Mouse (Mus musculus) erythroblast, adult 5-6 weeks (primary cell): ENCODE measurements around the gene Cyfip1. TPM values are rescaled to one million over a fixed set of nuclear protein-coding genes. Genes with fewer than 3 reads are reported as not detected.
"Not testable (repeated sequence)": the region's sequence is repeated elsewhere in the genome, so short reads cannot be mapped to it uniquely, and the experiment has no call there.

Experiments used
- ATAC-seq: replicated peaks from 2 replicates; pipeline ENCODE4 v1.8.0; 2016; ENCODE audit warnings: moderate number of reproducible peaks, mild to moderate bottlenecking, moderate TSS enrichment, inconsistent platforms; ENCODE audit not compliant: poor library complexity, low FRiP score, severe bottlenecking
- total RNA-seq, 2 experiments: library from RNA; stranded (forward) in 1 of 2; stranded (reverse) in 1 of 2; fragments of 150-400 nt in 1 of 2; fragments of 200-764, 138-1000 nt in 1 of 2; gene quantifications; 2 replicates each; pipeline versions ENCODE4 v1.2.3 to v1.2.4; 2015 to 2017; ENCODE audit warnings: low replicate concordance in 2 of 2

The Cyfip1 gene
- total RNA-seq, 2 experiments from 2014 or later = 13.8 to 18.8 TPM

DNA sequence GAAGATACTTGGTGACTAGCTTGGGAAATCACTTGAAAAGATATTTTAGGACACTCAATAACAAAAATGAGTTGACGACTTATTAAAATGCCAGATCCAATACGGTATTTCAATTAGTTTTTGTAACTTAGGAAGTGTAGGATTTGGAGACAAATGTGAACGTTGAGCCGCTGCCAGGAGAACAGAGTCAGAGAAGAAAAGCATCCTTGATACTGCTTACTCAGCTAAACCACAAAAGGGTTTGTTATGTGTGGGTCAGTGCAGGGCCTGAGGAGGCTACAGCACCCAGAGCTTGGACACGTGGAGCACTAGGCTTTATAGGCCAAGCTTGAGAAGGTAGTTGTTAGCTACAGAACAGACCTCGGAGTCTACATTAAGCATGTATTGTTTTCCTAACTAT, 18.4 kb downstream of the Cyfip1 start:
- ATAC-seq = no peak

DNA sequence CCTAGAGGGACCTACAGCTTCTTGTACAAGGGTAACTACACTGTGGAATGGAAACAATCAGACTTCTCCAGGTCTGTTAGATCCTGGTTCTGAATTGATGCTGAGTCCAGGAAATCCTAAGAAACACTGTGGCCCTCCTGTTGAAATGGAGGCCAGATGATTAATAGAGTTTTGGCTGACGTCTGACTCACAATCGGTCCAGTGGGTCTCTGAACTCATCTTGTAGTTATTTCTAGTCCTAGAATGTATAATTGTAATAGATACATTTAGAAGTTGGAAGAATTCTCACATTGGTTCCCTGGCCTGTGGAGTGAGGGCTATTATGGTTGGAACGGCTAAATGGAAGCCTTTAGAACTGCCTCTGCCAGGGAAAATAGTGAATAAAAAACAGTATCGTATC, 19.6 kb downstream of the Cyfip1 start:
- no peak for ATAC-seq

DNA sequence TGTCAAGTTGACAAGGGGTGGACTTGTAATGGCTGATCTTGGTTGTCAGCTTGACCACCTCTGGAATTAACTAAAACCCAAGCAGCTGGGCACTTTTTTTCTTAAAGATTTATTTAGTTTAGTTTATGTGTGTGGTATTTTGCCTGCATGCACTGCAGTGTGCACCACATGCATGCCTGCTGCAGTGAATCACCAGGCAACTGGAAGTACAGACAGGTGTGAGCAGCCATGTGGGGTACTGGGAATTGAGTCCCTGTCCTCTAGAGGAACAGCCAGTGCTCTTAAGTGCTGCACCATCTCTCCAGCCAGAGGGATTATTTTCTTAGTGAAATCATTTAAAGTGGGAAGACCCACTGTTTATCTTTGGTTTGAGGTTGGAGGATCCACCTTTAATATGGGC, 23.5 kb downstream of the Cyfip1 start:
- ATAC-seq = no peak

DNA sequence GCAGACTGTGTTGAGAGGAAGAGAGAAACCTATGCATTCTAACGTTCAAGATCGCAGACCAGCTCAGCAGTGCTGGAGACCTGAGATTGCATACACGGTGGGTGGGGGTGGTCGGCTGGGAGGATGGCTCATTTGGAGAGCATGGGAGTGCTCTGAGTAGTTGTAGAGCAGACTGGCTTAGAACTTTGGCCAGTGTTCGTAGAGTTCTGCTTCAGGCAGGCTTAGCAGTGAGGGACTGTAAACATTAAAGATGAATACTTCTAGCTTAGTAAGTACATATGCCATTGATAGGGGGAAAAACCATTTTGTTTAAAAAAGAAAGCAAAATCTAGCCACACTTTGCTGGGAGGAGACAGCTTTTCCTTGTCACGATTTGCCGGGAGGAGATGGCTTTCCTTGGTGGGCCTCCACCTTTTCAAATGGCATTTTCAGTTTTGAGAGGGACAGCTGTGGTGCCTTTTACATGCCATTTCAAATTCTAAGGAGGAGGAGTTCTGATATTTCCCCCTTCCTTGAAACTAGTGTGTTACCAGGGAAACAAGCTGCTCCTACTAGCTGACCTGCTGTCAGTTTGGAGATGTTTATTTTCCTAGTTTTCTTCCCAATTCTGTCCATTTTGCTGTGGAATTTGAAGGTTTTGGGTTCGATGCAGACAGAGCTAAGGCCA, 24.3 kb downstream of the Cyfip1 start:
- no peak for ATAC-seq

DNA sequence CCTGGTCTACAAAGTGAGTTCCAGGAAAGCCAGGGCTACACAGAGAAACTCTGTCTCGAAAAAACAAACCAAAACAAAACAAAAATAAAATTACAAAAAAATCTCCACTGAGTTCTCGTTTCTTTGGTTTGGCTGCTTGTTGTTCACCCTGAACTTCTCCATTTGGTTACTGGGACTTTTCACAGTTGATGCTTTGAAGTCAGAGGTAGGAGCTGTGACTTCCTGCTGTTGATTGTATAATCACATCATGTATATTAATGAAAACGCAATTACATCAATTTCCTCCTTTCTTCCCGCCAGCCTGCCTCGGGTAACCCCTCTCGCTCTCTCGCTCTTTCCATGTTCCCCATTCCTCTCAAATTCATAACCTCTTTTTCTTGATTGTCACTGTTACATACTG, 26.7 kb downstream of the Cyfip1 start:
- ATAC-seq = no peak

DNA sequence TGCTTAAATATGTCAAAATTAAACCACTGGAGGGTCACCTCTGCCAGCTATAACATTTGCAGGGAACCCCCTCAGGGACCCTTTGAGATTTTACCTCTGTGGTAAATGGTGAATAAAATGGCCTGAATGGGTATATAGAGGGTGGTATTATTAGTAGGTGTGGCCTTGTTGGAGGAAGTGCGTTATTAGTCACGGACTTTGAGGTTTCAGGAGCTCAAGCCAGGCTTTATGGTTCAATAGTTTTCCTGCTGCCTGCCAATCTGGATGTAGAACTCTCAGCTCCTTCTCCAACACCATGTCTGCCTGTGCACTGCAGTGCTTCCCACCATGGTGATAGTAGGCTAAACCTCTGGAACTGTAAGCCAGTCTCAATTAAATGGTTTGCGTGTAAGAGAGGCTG, 27.7 kb downstream of the Cyfip1 start:
- ATAC-seq = no peak

DNA sequence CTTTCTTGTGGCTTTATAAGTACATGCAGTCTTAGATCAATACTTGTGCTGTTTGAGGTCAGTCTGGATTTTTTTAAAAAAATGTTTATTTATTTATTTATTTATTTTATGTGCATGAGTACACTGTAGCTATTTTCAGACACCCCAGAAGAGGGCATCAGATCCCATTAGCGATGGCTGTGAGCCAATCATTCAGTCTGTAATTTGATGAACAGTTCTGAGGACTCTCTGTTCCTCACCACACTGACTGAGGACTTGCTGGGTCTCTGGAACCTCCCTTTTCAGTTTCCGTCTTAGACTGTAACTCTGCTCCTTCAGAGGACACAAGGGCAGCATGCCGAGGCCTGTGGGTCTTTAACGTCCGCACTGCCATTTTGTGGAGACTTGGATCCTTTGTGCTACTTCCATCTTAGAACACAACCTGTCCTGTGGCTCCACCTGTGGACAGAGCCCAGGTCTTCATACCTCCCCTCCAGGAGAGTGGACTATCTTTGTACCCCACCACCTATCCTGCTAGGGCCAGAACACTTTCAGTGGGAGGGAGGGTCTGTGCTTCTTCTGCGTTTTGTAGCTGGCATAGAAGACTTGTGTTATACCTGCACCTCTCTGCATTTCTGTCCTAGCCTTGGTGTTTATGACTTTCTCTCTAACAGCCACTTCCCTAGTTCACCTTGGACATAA, 28.9 kb downstream of the Cyfip1 start:
- no peak for ATAC-seq

DNA sequence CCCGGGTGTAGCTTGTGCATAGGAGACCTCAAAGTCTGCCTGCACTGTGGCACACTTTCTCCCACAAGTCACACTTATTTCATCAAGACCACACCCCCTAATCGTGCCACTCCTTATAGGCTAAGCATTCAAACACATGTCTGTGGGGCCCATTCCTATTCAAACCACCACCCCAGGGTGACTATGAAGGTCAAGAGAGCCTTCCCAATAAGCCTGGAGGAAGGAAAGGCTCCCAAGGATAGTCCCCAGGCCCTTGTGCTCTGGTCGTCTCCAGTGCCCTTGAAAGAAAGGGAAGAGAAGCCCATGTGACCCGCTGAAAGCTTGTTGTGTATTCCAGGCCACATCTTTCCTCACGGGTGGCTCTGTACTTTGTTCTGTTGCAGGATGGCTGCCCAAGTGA, 29.9 kb downstream of the Cyfip1 start:
- ATAC-seq = no peak

DNA sequence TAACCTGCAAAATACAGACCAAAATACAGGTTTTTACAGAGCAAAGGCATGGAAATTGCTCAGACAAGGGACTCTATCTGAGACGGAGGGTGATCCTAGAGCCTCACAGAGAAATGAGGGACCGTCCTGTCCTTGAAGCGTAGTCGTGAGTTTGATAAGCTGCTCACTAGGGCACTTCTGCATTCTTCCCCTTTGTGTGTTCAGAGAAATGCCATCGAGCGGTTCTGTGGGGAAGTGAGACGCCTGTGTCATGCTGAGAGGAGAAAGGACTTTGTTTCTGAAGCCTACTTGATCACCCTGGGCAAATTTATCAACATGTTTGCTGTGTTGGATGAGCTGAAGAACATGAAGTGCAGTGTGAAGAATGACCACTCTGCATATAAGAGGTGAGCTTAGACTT, 33.2 kb downstream of the Cyfip1 start:
- no peak for ATAC-seq

DNA sequence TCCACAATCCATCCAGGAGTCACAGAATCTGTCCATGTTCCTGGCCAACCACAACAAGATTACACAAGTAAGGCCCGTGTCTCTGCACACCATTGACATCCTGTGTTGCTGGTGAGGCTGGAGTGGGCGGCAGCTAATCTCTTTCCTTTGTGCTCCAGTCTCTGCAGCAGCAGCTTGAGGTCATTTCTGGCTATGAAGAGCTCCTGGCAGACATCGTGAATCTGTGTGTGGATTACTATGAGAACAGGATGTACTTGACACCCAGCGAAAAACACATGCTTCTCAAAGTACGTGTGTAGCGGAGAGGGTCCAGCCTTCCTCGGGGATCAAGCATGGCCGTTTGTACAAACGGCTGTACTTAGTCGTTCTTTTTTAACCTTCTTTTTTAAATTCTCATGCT, 36.2 kb downstream of the Cyfip1 start:
- ATAC-seq = no peak

DNA sequence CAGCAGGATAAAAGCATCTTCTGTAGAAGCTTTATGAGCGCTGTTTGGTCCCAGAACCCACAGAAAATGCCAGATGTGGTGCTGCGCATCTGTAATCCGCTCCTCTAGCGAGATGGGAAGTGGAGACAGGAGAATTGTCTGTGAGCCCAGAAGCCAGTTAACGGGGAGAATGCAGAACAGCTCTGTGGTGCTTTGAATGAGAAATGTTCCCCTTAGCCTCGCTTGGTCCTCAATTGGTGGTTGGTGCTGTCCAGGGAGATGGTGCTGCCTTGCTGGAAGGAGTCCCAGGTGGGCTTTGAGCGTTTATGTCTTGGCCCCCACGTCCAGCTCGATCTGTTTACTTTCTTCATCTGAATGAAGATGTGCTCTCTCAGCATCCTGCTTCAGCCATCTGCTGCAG, 39.3 kb downstream of the Cyfip1 start:
- no peak for ATAC-seq

DNA sequence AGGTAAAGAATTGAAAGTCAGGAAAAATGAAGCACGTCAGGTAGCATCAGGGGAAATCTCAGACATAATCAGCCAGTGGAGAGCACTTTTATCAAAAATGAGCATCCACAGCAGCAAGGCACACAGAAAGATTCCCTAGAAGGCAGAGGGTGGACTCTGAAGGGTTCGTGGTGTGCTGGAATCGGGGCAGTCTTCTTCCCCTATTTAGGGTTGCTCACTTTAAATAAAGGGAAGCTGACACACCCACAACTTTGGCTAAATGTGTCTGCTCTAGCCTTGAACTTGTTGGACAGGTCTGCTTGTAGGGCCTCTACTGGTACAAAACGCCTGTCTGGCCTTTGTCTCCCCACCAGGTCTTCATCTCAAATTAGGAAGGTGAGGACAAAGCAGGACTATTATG, 47.1 kb downstream of the Cyfip1 start:
- ATAC-seq = no peak

DNA sequence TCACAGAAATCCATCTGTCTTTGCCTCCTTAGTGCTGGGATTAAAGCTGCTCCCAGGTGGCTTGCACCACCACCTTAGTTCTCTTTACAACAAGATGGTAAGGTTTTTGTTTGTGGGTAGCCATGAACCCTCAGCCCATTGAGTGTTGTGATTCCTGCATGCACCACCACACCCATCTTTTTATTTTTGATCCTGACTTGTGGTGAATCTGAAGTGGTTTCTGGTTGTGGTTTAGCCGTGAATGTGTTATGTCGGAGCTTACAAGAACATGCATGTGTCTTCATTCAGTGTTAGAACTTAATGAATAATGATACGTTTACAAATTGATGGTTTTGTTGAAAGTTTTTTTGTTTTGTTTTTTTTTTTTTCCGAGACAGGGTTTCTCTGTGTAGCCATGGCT, 48.5 kb downstream of the Cyfip1 start:
- no peak for ATAC-seq

DNA sequence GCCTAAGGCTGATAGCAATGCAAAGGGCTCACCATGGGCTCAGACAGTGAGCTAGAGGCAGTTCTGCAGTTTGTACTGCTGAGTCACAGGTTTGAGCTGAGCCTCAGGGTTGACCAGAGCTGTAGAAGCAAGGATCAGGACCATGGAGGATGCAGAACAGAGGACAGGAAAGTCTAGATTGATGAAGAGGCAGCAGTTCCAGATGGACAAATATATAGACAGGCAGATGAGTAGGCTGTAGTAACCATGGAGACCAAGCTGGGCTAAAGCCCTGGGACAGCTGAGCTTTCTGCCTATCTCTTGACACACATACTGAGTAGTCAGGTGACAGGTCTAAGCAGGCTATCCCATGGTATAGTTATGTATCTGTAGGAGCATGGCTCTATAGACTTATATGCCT, 49.2 kb downstream of the Cyfip1 start:
- no peak for ATAC-seq

DNA sequence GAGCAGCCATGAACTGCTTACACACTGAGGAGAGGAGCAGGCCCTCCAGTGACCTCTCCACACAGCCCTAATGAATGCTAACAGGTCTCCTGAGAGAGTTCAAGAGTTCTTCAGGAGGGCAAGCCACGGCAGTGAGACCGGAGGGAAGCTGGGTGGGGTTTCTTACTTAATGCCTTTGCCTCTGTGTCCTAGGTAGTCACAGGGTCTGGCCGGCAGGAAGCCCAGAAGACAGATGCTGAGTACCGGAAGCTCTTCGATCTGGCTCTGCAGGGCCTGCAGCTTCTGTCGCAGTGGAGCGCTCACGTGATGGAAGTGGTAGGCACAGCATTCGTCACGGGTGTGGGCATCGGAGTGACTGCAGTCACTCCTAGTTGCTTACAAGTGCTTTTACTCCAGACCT, 50.3 kb downstream of the Cyfip1 start:
- ATAC-seq = no peak

DNA sequence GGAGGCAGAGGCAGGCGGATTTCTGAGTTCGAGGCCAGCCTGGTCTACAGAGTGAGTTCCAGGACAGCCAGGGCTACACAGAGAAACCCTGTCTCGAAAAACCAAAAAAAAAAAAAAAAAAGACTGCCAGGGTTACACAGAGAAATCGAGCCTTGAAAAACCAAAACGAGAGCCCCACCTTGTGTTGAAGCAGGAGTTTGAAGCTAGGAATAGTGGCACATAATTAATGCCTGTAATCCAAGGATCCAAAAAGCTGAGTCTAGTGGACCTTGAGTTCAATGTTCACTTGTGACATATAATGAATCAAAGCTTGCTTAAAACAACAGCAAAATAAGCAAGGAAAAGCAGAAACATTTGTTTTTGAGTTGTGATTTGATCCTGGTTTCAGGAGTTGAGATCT, 62.2 kb downstream of the Cyfip1 start:
- ATAC-seq = no peak

DNA sequence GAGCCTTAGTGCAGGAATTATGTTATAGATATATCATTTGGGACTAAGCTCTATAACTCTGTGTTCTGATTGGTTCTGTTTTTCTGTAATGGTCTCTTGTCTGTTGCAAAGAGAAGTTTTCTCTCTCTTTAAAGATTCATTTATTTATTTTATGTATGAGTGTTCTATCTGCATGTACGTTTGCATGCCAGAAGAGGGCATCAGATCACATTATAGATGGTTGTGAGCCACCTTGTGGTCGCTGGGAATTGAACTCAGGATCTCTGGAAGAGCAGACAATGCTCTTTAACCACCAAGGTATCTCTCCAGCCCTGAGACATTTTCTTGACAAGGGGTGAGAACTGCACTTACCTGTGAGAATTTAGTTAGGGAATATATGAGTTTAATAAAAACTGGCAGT, 63.9 kb downstream of the Cyfip1 start:
- no peak for ATAC-seq

DNA sequence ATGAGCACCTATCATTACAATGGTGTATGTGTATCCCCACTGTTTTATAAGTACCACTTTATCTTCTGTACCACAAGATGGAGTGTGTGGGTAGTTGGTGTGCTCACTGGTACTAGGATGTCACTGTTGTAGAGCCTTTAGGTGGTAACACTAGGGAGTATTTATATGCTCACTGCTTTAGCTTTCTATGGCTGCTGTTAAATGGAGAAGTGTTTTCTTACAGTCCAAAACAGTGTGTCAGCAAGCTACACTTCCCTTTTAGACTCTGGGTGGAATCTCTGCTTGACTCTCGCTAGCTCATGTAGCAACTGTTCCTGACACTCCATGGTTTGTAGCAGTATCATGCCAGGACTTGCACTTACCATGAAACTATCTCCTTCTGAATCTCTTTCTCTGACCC, 68.0 kb downstream of the Cyfip1 start:
- ATAC-seq = no peak

DNA sequence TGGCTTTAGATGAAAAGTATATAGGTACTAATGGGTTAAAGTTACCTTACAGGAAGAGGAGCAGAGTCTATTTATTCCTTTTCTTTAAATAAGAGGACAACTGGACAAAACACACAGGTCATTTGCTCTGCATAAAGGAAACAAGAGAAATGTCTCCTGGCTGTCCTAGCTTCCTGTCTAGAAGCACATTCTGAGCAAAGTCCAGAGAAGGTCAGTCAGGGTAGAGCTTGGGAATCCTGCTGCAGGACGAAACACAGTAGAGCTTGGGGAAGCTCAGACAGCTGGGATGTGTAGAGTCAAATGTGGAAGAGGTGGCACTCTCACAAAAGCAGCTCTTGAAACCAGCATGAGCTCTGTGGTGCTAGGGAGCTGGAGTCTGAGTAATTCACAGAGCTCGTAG, 68.8 kb downstream of the Cyfip1 start:
- no peak for ATAC-seq

DNA sequence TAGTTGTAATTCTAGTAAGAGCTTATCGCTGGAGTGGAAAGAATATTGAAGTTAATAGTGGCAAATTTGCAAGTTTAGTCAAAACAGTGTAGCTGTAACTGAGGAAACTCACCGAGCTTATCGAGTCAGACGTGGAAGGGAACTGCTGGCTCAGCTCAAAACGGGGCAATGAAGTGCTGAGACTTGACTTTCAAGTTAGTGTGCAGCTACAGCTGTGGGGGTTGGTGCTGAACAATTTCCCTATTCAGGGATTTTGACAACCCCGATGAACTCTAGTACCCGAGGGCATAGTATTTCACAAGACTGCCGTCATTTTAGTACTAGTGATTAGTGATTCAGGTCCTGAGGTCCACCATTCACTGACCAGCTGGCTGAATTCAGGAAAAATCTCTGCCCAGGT, 69.8 kb downstream of the Cyfip1 start:
- ATAC-seq = no peak

DNA sequence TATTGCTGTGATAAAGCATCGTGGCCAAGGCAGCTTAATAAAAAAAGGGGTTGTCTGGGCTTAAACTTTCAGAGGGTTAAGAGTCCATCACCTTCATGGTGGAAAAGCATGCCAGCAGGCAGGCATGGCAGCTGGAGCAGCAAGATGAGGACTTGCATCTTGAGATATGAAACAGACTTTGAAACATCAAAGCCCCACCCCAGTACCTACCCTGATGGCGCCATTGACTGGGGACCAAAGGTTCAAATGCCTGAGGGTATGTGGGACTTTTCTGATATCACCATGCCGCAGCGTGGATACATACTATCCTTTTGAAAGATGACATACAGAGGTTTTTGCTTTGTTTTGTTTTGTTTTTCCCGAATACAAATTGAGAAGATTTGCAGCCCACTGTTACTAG, 70.6 kb downstream of the Cyfip1 start:
- no peak for ATAC-seq

DNA sequence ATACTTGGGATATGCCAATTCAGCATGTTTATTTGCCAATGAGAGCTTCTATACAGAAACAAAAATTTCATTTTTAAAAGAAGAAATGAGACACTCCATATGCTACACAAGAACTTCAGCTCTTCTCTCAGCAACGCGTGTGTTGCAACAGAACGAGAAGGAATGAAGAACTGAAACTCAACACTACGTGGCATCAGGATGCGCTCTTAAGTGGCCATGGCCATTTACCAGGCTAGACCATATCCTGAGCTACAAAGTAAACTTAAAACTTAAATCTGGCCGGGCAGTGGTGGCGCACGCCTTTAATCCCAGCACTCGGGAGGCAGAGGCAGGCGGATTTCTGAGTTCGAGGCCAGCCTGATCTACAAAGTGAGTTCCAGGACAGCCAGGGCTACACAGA, 76.8 kb downstream of the Cyfip1 start:
- ATAC-seq = not testable (repeated sequence)
